Mouse (Mus musculus) C2C12 (cell line): ENCODE measurements around the gene Rap1b.

Source experiments
- CEBPB ChIP-seq: IDR thresholded peaks from one replicate; pipeline ENCODE4 v1.6.1; 2011; ENCODE audit warnings: low read depth, mild to moderate bottlenecking, control low read depth, moderate library complexity
- CTCF ChIP-seq: IDR thresholded peaks from one replicate; pipeline ENCODE4 v1.5.1; 2011; ENCODE audit not compliant: control insufficient read depth, insufficient read depth, insufficient read length
- FOSL1 ChIP-seq: IDR thresholded peaks from one replicate; pipeline ENCODE4 v1.8.0; 2011; ENCODE audit warnings: mild to moderate bottlenecking, low read length; ENCODE audit not compliant: poor library complexity, insufficient read depth, severe bottlenecking
- MAX ChIP-seq: IDR thresholded peaks from one replicate; pipeline ENCODE4 v1.6.1; 2011; ENCODE audit warnings: mild to moderate bottlenecking, control low read depth
- MYOD1 ChIP-seq: IDR thresholded peaks from one replicate; pipeline ENCODE4 v1.6.1; 2011; ENCODE audit warnings: low read depth; ENCODE audit not compliant: control insufficient read depth, insufficient read length
- USF1 ChIP-seq: IDR thresholded peaks from one replicate; pipeline ENCODE4 v1.6.1; 2011; ENCODE audit warnings: low read depth, mild to moderate bottlenecking, control low read depth, moderate library complexity

- TF ChIP-seq CTCF = no peak
- TF ChIP-seq MYOD1 = no peak
- TF ChIP-seq MAX = no peak
- no peak for TF ChIP-seq USF1
- no peak for TF ChIP-seq FOSL1
- TF ChIP-seq CEBPB = no peak
These were observed 73.3 kb downstream of the Rap1b start for GRCm38 (mm10) chr10:117772364-117773105.
